Mouse (Mus musculus) MEL (cell line): ENCODE results near the gene Bicral. TPM values are rescaled to one million over a fixed set of nuclear protein-coding genes. Genes with fewer than 3 reads are reported as not detected.
"Not testable (repeated sequence)": the region's sequence is repeated elsewhere in the genome, so short reads cannot be mapped to it uniquely, and the experiment has no call there.

ENCODE experiments used
- DNase-seq: peaks from one replicate; pipeline ENCODE4 v3.0.0; 2011; ENCODE audit warnings: low read depth, low spot score
- H3K27ac ChIP-seq: 2 replicates; pipeline ENCODE4 v1.5.1; 2012; ENCODE audit warnings: low read depth, mild to moderate bottlenecking, control low read depth, low read length, moderate library complexity; ENCODE audit not compliant: control insufficient read depth
- H3K27me3 ChIP-seq, 2 experiments: fragments of 150-350 bp in 1 of 2; sonication (generic) in 1 of 2; 2 replicates each; pipeline ENCODE4 v1.6.1; 2012; ENCODE audit warnings: low read length in 2 of 2, mild to moderate bottlenecking in 2 of 2, improper control_type of control experiment in 1 of 2, moderate library complexity in 1 of 2; ENCODE audit not compliant: insufficient read depth in 2 of 2, control insufficient read depth in 1 of 2
- H3K36me3 ChIP-seq, 2 experiments: 2 replicates each; pipeline ENCODE4 v1.6.1; 2012 to 2014; ENCODE audit warnings: low read length in 2 of 2, improper control_type of control experiment in 1 of 2, inconsistent platforms in 1 of 2, mild to moderate bottlenecking in 1 of 2; ENCODE audit not compliant: insufficient read depth in 2 of 2, control insufficient read depth in 1 of 2
- H3K4me1 ChIP-seq, 2 experiments: fragments of 150-350 bp in 1 of 2; sonication (generic) in 1 of 2; 2 replicates each; pipeline ENCODE4 v1.6.1; 2012; ENCODE audit warnings: low read length in 2 of 2, improper control_type of control experiment in 1 of 2, mild to moderate bottlenecking in 1 of 2; ENCODE audit not compliant: insufficient read depth in 2 of 2, control insufficient read depth in 1 of 2
- H3K4me3 ChIP-seq, 2 experiments: fragments of 150-350 bp in 1 of 2; sonication (generic) in 1 of 2; 2 replicates each; pipeline ENCODE4 v1.5.1; 2012; ENCODE audit warnings: low read depth in 2 of 2, low read length in 2 of 2, mild to moderate bottlenecking in 2 of 2, moderate library complexity in 2 of 2, control low read depth in 1 of 2, improper control_type of control experiment in 1 of 2; ENCODE audit not compliant: control insufficient read depth in 1 of 2, insufficient read depth in 1 of 2
- H3K79me2 ChIP-seq: 2 replicates; pipeline ENCODE4 v1.6.1; 2012; ENCODE audit warnings: mild to moderate bottlenecking, low read length, moderate library complexity; ENCODE audit not compliant: control insufficient read depth, poor library complexity, insufficient read depth
- H3K9ac ChIP-seq: 2 replicates; pipeline ENCODE4 v1.6.1; 2012; ENCODE audit warnings: low read depth, mild to moderate bottlenecking, control low read depth, low read length, moderate library complexity; ENCODE audit not compliant: control insufficient read depth, poor library complexity, severe bottlenecking
- H3K9me3 ChIP-seq: fragments of 150-350 bp; sonication (generic); replicated peaks from 2 replicates; pipeline ENCODE4 v1.6.1; 2012; ENCODE audit warnings: mild to moderate bottlenecking, low read length, improper control_type of control experiment, moderate library complexity; ENCODE audit not compliant: insufficient read depth
- CHD1 ChIP-seq: IDR thresholded peaks from 2 replicates; pipeline ENCODE4 v1.6.1; 2012; ENCODE audit warnings: low read depth, mild to moderate bottlenecking, inconsistent platforms, low read length, improper control_type of control experiment
- E2F4 ChIP-seq: IDR thresholded peaks from 2 replicates; pipeline ENCODE4 v1.6.1; 2011; ENCODE audit warnings: low read depth, low read length, improper control_type of control experiment, borderline replicate concordance
- GATA1 ChIP-seq: IDR thresholded peaks from 2 replicates; pipeline ENCODE4 v1.6.1; 2011; ENCODE audit warnings: low read depth, low read length, improper control_type of control experiment
- KAT2A ChIP-seq: conservative IDR thresholded peaks from 2 replicates; pipeline ENCODE4 v1.6.1; 2012; ENCODE audit warnings: low read depth, low read length, improper control_type of control experiment, inconsistent platforms
- MAX ChIP-seq: IDR thresholded peaks from 2 replicates; pipeline ENCODE4 v1.6.1; 2011; ENCODE audit warnings: low read length, improper control_type of control experiment
- NELFE ChIP-seq: IDR thresholded peaks from 2 replicates; pipeline ENCODE4 v1.6.1; 2011; ENCODE audit warnings: low read depth, low read length, improper control_type of control experiment
- NRF1 ChIP-seq: IDR thresholded peaks from 2 replicates; pipeline ENCODE4 v1.6.1; 2014; ENCODE audit warnings: low read depth, mild to moderate bottlenecking, inconsistent platforms, low read length, improper control_type of control experiment, moderate library complexity; ENCODE audit not compliant: poor library complexity, insufficient read depth, severe bottlenecking
- ZKSCAN1 ChIP-seq: IDR thresholded peaks from 2 replicates; pipeline ENCODE4 v1.6.1; 2012; ENCODE audit warnings: low read depth, mild to moderate bottlenecking, inconsistent platforms, low read length, improper control_type of control experiment, moderate library complexity
- polyA plus RNA-seq, 2 experiments: library from polyadenylated mRNA; stranded (reverse) in 1 of 2; unstranded in 1 of 2; fragments of >175 nt in 1 of 2; fragments of >200 nt in 1 of 2; gene quantifications; 2 replicates each; pipeline versions ENCODE4 v1.2.1 to v1.2.4; 2012; ENCODE audit warnings: low replicate concordance in 2 of 2, low read depth in 1 of 2; ENCODE audit not compliant: insufficient read length in 2 of 2, insufficient read depth in 1 of 2, missing spikeins in 1 of 2
- total RNA-seq: library from RNA; depleted of rRNA; stranded (reverse); fragments of 300-350 nt; gene quantifications from 2 replicates; pipeline ENCODE4 v1.2.3, GENCODE M21; 2012

The Bicral gene
- total and polyA plus RNA-seq, 3 experiments, result 3.7 to 6.9 TPM; not detected in 1

DNA sequence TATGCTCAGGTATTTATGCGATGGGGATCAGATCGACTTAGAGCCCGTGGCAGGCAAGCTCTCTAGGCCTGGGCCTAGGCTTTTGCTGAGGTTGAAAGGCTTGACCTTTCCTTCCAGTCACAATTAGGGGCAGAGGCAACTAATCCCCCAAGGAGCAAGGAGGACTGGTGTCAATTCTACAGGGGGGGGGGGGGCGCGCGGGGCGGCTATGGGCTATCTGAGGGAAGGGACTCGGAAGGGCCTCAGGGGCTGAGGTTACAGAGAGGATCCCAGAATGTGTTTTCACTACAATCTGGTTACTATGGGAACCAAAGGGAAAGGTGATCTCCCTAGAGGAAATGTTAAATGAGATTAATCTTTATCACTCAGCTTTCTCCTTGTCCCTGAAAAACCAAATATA, 60.9 kb downstream of the Bicral start:
- 0 out of 4 replicates have a peak, but pooled peaks cover 0 to 2% of the 10 kb centered on the region in 2 experiments for H3K4me1 ChIP-seq
- TF ChIP-seq NELFE, result no peak
- no peak for TF ChIP-seq E2F4
- TF ChIP-seq NRF1, result no peak
- TF ChIP-seq, all 39 proteins: peak for 0
- H3K27me3 ChIP-seq, result no peaks in the 10 kb centered on the region
- no peaks in the 10 kb centered on the region for H3K79me2 ChIP-seq
- H3K9me3 ChIP-seq, result no peaks in the 10 kb centered on the region
- H3K9ac ChIP-seq, result no peak overlapping the region
- H3K36me3 ChIP-seq, result no peaks in the 10 kb centered on the region; a peak in 1 of 4 replicates
- DNase-seq, result no peak
- no peak overlapping the region for H3K4me3 ChIP-seq
- H3K27ac ChIP-seq, result no peak overlapping the region

DNA sequence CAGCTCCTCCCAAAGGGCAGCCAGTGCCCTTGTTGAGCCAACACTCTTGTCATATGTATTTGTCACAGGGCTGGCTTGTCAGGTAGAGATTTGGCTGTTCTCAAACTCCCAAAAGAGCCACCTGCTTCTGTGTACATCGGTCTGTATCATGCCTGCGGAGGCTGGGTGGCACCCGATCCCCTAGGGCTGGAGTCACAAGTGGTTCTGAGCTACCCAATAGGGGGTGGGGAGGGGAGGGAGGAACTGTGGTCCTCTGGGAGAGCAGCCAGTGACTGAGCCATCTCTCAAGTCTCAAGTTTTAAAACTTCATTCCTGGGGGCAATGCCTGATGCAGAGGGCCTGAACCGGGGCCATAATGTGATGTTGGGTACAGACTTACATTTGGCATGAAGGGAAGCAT, 61.5 kb downstream of the Bicral start:
- TF ChIP-seq KAT2A (no peak), NELFE (no peak), ZKSCAN1 (no peak), GATA1 (no peak)
- H3K9me3 ChIP-seq, result no peaks in the 10 kb centered on the region
- H3K27me3 ChIP-seq, result no peaks in the 10 kb centered on the region
- H3K4me3 ChIP-seq, result no peak overlapping the region
- no peak overlapping the region for H3K9ac ChIP-seq
- H3K36me3 ChIP-seq, result no peaks in the 10 kb centered on the region; a peak in 1 of 4 replicates
- no peak overlapping the region for H3K27ac ChIP-seq
- no peak for DNase-seq
- 0 out of 4 replicates have a peak, but pooled peaks cover 0 to 2% of the 10 kb centered on the region in 2 experiments for H3K4me1 ChIP-seq
- no peaks in the 10 kb centered on the region for H3K79me2 ChIP-seq

DNA sequence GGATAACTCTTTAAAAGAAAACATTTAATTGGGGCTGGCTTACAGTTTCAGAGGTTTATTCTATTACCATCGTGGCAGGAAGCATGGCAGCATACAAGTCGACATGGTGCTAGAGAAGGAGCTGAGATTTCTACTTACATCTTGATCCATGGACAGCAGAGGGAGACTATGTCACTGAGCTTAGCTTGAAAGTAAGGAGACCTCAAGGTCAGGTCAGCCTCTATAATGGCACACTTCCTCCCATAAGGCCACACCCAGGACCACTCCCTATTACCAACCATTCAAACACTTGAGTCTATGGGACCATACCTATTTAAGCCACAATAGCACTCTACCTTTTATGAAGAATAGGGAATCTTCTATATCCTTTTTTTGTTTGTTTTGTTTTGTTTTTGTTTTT, 65.3 kb downstream of the Bicral start:
- no peaks in the 10 kb centered on the region for H3K79me2 ChIP-seq
- no peaks in the 10 kb centered on the region for H3K27me3 ChIP-seq
- no peak overlapping the region for H3K9ac ChIP-seq
- H3K36me3 ChIP-seq, result no peaks in the 10 kb centered on the region
- 0 out of 4 replicates have a peak, but pooled peaks cover 0 to 2% of the 10 kb centered on the region in 2 experiments for H3K4me1 ChIP-seq
- DNase-seq, result no peak
- H3K9me3 ChIP-seq, result no peaks in the 10 kb centered on the region
- no peak overlapping the region for H3K4me3 ChIP-seq
- TF ChIP-seq CHD1, result no peak
- no peak for TF ChIP-seq MAX
- TF ChIP-seq GATA1, result no peak
- no peak overlapping the region for H3K27ac ChIP-seq

DNA sequence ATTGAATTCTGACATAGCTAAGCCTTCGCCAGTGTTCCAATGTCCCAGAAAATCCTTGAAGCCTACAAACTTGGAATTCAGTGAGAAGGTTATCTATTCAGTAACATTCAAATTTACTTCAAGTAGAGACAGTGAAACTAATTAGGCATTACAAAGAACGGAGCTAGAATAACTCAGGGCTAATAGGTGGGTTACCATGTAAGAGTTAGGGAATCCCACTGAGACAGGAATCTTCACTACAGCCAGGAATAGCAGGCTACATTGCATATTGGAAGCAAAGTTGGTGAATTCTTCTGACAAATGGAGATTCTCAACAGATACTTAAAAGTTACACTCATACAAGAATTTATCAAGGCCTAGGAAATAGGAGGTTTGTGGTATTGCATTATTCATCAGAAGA, 70.3 kb downstream of the Bicral start:
- not testable (repeated sequence) for H3K36me3 ChIP-seq, H3K9me3 ChIP-seq, H3K9ac ChIP-seq, H3K4me3 ChIP-seq, H3K27me3 ChIP-seq, H3K27ac ChIP-seq, DNase-seq, H3K4me1 ChIP-seq, H3K79me2 ChIP-seq
